Mouse (Mus musculus) megakaryocyte, embryonic 14.5 days (primary cell): Measurements from ENCODE around the gene Herpud1.

ENCODE experiments used
- FLI1 ChIP-seq: IDR thresholded peaks from 2 replicates; pipeline ENCODE4 v1.6.1; 2012; ENCODE audit warnings: low read length, inconsistent platforms, mixed read lengths
- GATA1 ChIP-seq: IDR thresholded peaks from 3 replicates; pipeline ENCODE4 v1.6.1; 2012; ENCODE audit warnings: mixed read lengths, low read length, inconsistent platforms, borderline replicate concordance

- TF ChIP-seq GATA1 (no peak), FLI1 (no peak)
Observed at GRCm38 (mm10) chr8:94378763-94379415, 7.3 kb upstream of the Herpud1 start.
